Mouse (Mus musculus) megakaryocyte progenitor cell, adult 5-6 weeks (primary cell): ENCODE measurements around the gene Tpm3-rs7. TPM values are rescaled to one million over a fixed set of nuclear protein-coding genes. Genes with fewer than 3 reads are reported as not detected.

Experiments used
- ATAC-seq: replicated peaks from 2 replicates; pipeline ENCODE4 v1.8.0; 2016; ENCODE audit warnings: mild to moderate bottlenecking, moderate TSS enrichment, inconsistent platforms; ENCODE audit not compliant: poor library complexity
- total RNA-seq, 2 experiments: library from RNA; stranded (forward) in 1 of 2; stranded (reverse) in 1 of 2; fragments of 157-497, 149-512 nt in 1 of 2; fragments of 200-1000 nt in 1 of 2; gene quantifications; 2 replicates each; pipeline versions ENCODE4 v1.2.3 to v1.2.4; 2015 to 2017

Gene Tpm3-rs7
- total RNA-seq (2015) (10.6 and 11.9 TPM in 2 replicates), total RNA-seq (2017) (55.0 and 59.8 TPM in 2 replicates)

- ATAC-seq = peak; percentile 52; the same call in 1 of the 2 replicates
Observed at GRCm38 (mm10) chr14:113314499-113314898, at the start of gene Tpm3-rs7. Tpm3-rs7 (plus strand) TSS chr14:113314608.

- no peak for ATAC-seq
Observed at GRCm38 (mm10) chr14:113317023-113317422, 2.6 kb downstream of the Tpm3-rs7 start.

GRCm38 (mm10) chr14:113363361-113363760 lies 49.0 kb downstream of the Tpm3-rs7 start:
- ATAC-seq = no peak
